Mouse (Mus musculus): ENCODE measurements around the gene Tbc1d17.
"Not testable (repeated sequence)": the region's sequence is repeated elsewhere in the genome, so short reads cannot be mapped to it uniquely, and the experiment has no call there.

The Tbc1d17 gene

DNA sequence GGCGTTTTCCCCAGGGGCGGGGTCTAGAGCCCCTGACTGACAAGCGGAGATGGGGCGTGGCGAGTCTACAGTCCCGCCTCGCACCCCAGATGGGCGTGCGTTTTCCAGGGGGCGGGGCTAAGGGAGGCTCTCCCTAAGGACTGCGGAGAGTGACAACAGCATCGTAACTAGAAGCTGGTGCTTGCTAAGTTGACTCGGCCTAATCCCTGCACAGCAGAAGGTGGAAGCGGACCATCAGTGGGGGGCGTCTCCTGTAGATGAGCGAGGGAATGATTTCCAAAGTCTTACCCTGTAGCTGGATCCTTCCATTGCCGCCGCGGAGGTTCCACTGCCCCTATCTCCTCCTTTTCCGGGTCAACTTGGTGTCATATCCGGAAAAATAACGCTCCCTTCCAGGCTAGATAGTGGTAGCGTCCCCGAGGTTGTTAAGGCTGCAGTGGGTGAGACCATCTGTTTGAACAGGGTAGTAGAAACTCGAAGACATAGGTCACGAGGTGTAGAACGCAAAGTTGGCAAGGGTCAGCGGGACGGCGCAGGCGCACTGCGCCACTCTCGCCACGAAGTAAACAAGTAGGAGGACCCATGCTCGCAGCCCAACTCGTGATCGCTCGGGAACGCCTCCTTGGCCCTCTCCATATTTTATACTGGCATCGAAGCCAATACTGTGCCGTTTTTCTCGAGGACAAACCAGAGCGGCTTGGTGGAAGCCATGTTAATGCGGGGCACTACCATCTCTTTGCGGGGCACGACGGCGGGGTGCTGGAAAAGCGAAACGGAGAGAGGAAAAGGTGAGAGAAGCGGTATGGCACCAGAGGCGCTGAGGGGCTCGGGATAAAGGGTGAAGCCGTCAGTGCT is at the start of gene Tbc1d17, which contains the start of gene Akt1s1:
TSS of gene Tbc1d17 (minus strand) at position 519 of the 855 bp plus-strand sequence.
TSS of gene Akt1s1 (plus strand) at position 431 of the 855 bp plus-strand sequence.
- DNase-seq (ENCODE audit: low spot score): peak; percentile 99

DNA sequence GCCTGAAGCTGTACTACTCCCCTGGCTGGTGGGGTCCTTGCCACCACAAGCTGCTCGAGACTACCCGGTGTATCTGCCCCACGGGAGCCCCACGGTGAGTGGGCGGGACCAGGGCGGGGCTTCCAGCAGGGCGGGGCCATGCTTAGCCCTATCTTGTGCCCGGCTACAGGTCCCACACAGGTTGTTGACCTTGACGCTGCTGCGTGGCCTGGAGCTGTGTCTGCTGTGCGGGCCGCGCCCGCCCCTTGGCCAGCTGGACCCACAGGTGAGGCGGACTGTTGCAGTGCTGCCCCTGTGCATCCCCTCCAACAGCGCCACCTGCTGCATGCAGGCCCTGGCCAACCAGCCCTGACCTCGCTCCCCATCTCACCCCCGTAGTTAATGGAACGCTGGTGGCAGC is 49.7 kb upstream of the Tbc1d17 start:
- DNase-seq (ENCODE audit: low spot score): peak; percentile 40

DNA sequence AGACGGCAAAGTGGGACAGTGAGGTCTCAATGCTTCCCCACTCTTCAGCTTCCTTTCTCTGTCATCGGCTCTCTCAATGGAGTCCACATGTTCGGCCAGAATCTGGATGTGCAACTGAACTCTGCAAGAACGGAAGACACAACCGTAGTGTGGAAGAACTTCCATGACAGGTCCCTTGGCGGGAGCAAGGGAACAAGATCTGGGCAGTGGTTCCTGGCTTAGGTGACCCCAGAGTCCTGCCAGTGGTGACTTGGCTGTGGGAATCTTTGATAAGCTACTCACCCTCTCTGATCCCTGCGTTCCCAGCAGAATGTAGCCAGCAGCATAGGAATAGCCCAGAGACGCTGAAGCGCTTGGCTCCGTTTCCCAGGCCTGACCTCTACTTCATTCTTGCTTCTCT is 47.6 kb upstream of the Tbc1d17 start:
- DNase-seq (ENCODE audit: low spot score): no peak

DNA sequence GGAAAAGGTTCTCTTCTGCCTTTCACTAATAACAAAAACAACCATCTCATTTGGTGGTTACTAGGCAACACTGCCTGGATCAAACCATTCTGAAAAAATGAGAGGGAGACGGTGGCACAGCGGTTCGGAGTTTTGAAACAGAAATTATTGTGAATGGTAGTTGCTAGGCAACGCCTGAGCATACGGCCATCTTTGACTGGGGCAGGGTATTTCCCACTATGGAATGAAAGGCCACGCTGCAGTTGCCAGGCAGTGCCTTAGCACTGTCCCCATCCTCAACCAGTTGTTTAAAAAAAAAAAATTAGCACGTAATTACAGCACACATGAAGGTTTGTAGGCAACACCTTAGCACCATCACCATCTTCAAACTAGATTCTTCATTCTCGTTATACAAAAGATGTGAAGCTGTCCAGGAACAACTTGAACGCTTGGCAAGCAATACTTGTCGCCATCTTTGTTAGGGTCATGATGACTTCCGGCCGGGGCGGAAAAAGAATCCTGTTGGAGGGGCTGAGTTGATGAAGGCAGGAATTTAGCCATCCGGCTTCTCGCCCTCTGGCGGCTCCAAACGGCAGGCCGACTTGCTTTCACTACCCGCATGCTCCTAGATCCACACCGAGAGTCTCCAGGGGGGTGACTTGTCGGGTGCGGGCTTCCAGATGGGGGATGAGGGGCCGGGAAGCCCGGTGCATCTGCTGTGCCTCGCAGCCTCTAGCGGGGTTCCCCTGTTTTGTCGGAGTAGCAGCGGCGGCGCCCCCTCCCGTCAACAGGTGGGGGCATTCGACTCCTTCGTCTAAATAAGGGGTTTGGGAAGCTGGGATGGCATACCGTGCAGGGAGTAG is 46.9 kb upstream of the Tbc1d17 start, which contains the start of gene Fuz:
TSS of gene Fuz (plus strand) at position 487 of the 842 bp plus-strand sequence.
- peak; percentile 91 for DNase-seq (ENCODE audit: low spot score)

- no peak for DNase-seq (ENCODE audit: low spot score)
These were observed 46.3 kb upstream of the Tbc1d17 start for GRCm38 (mm10) chr7:44895206-44895592.

DNA sequence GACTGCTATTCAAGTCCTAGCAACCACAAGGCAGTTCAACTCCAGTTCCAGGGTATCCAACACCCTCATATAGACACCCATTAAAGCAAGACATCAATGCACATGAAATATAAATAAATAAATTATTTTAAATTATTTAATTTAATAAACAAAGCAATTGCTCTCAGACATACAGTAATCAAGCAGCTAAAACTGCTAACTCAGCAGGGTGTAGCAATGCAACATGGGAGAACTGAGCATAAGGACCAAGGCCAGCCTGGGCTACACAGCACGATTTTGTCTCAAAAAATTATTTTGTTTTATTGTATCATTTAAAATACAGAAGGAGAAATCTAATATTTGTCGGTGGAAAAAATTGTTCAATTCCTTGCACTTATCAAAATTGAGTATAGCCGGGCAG is 45.3 kb upstream of the Tbc1d17 start:
- no peak for DNase-seq (ENCODE audit: low spot score)

GRCm38 (mm10) chr7:44893197-44893596 is 44.3 kb upstream of the Tbc1d17 start:
- DNase-seq (ENCODE audit: low spot score): no peak

GRCm38 (mm10) chr7:44892276-44892921 is 43.5 kb upstream of the Tbc1d17 start, which contains the start of gene Med25:
Gene Med25, minus strand, starts transcription at chr7:44892712.
- DNase-seq (ENCODE audit: low spot score): peak; percentile 93

- no peak for DNase-seq (ENCODE audit: low spot score)
These were observed 42.7 kb upstream of the Tbc1d17 start for GRCm38 (mm10) chr7:44891611-44892010.

- no peak for DNase-seq (ENCODE audit: low spot score)
These were observed 41.9 kb upstream of the Tbc1d17 start for GRCm38 (mm10) chr7:44890737-44891136.

GRCm38 (mm10) chr7:44890180-44890579 is 41.3 kb upstream of the Tbc1d17 start:
- DNase-seq (ENCODE audit: low spot score): peak; percentile 60

- DNase-seq (ENCODE audit: low spot score): no peak
These were observed 39.6 kb upstream of the Tbc1d17 start for GRCm38 (mm10) chr7:44888256-44889105.

- DNase-seq (ENCODE audit: low spot score): no peak
These were observed 38.1 kb upstream of the Tbc1d17 start for GRCm38 (mm10) chr7:44886964-44887363.

DNA sequence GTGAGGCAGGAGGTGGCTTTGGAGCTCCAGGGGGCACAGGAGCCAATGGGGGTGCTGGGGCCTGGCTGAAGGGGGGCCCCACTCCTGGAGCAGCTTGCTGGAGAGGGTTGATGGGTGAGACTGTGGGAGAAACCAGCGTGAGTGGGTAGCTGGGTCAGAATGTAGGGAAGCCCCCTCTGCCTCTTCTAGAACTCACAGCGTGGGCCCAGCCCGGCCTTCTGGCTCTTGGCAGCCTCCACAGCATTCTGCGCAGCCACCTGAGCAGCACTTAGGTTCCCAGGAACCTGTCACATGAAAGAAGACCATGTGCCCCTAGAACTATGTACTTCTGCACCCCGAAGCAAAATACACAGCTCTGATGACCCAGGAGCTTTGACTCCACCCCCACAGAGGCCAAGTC is 35.8 kb upstream of the Tbc1d17 start:
- no peak for DNase-seq (ENCODE audit: low spot score)

DNA sequence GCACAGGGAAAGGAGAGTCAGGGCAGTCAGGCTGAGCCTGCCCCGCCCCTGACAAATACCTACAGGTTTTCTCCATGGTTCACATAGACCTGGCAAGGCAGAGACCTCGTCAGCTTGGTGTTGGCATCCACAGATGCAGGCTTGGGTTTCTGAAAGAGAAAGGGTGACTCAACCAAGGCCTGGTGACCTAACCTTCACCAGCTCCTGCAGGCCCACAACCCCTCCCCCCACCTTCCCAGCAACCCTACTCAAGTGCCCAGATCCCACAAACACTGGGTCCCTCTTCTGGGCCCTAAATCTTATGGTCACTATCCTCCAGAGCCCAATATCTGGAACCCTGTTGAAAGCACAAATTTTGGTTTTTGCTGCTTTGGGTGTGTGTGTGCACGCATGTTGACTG is 34.2 kb upstream of the Tbc1d17 start:
- DNase-seq (ENCODE audit: low spot score): no peak

GRCm38 (mm10) chr7:44877833-44878232 is 29.0 kb upstream of the Tbc1d17 start:
- DNase-seq (ENCODE audit: low spot score): no peak

DNA sequence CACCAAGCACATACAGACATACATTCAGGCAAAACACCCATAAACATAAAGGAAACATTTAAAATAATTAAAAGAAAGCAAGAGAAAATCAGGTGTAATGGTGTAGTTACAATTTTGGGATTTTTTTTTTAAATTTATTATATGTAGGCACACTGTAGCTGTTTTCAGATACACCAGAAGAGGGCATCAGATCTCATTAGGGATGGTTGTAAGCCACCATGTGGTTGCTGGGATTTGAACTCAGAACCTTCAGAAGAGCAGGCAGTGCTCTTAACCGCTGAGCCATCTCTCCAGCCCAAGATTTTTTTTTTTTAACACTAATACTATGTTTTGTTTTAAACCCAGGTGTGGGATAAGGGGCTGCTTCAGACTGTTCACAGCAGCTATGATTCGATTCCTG is 22.9 kb upstream of the Tbc1d17 start:
- DNase-seq (ENCODE audit: low spot score): not testable (repeated sequence)

- DNase-seq (ENCODE audit: low spot score): no peak
These were observed 22.3 kb upstream of the Tbc1d17 start for GRCm38 (mm10) chr7:44871181-44871580.

DNA sequence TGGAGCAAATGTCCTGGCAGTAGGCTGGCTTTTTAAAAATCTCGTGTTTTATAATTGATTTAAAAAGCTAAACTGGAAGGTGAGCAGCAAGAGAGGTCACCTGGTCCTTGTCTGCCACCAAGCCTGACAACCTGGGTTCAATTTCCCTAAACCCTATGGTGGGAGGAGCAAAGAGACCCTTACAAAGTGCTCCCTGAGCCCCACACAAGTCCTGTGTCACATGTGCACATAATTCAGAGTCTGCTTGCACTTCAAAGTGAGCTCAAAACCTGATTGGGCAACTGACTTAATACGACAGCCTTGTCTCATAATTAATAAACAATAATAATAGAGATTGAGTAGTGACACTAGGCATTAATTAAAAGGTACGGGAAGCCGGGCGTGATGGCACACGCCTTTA is 21.7 kb upstream of the Tbc1d17 start:
- DNase-seq (ENCODE audit: low spot score): no peak

- peak; percentile 98 for DNase-seq (ENCODE audit: low spot score)
These were observed 21.0 kb upstream of the Tbc1d17 start, which contains the start of gene Ptov1 for GRCm38 (mm10) chr7:44869697-44870528. Gene Ptov1, minus strand, starts transcription at chr7:44869788.

Measured in yolk sac, embryonic 10.5 days (tissue).